Mouse (Mus musculus) heart, postnatal 4 days (tissue): ENCODE measurements around the gene Gpr182. TPM values are rescaled to one million over a fixed set of nuclear protein-coding genes. Genes with fewer than 3 reads are reported as not detected.
A peak's percentile ranks its signal among the peaks of the same experiment; 100 is the strongest.
"Not testable (repeated sequence)": the region's sequence is repeated elsewhere in the genome, so short reads cannot be mapped to it uniquely, and the experiment has no call there.

Source experiments
- DNase-seq: peaks from one replicate; pipeline ENCODE4 v3.0.0; 2021
- total RNA-seq, 2 experiments: library from RNA; stranded (reverse); gene quantifications; 2 replicates each; pipeline ENCODE4 v1.2.3; 2021

Gpr182 gene
- total RNA-seq: 1 to 10 TPM; 5.6 to 6.8 TPM

- peak; percentile 54 for DNase-seq
These were observed at the start of gene Gpr182 for GRCm38 (mm10) chr10:127751548-127751947. Gene Gpr182, minus strand, starts transcription at chr10:127751732.

- no peak for DNase-seq
These were observed 49.4 kb upstream of the Gpr182 start, which contains the start of gene Rdh16 for GRCm38 (mm10) chr10:127800891-127801290. Gene Rdh16, plus strand, starts transcription at chr10:127801152.

- no peak for DNase-seq
These were observed 47.8 kb upstream of the Gpr182 start for GRCm38 (mm10) chr10:127799295-127799694.

- not testable (repeated sequence) for DNase-seq
These were observed 33.9 kb upstream of the Gpr182 start for GRCm38 (mm10) chr10:127785411-127785810.

GRCm38 (mm10) chr10:127782321-127782720 lies 30.8 kb upstream of the Gpr182 start:
- DNase-seq: not testable (repeated sequence)

GRCm38 (mm10) chr10:127776011-127776410 lies 24.5 kb upstream of the Gpr182 start, which contains the start of gene Rdh9:
Gene Rdh9, plus strand, starts transcription at chr10:127776386.
- DNase-seq: no peak

- no peak for DNase-seq
These were observed 15.0 kb upstream of the Gpr182 start for GRCm38 (mm10) chr10:127766564-127766963.

DNA sequence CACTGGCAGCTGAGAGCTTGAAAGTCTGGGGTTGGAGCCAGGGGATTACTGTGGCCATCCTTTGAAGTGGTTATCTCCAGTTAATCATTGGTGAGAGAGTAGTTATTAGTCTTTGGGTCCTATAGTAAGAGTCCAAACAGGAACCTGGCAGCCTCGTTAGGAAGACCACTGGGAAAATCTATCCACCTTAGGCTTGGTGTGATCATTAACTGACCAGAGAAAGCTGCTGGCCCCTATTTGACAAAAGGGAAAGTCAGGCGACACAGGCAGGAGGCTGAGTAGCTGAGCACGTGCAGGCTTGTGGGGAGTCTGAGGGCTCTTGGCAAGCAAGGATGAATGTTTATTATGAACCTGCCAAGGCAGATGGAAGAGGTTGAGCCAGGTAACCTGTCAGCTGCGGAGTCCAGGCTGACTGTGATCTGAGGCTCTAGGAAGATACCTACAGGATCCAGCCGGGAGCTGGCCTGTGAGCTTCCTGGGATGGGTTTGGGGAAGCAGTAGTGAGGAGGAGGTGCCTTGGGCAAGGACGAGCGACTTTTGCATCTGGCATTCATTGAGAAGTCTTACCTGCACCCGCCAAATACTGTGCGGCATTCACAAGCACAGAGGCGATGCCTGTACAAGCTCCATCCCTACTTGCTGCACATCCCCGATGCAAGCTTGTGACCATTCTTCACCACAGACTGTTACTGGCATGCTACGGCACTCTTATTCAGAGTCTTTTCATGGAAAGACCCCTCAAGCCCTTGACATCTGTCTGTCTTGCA lies 12.6 kb upstream of the Gpr182 start:
- DNase-seq: no peak

- not testable (repeated sequence) for DNase-seq
These were observed 11.4 kb upstream of the Gpr182 start for GRCm38 (mm10) chr10:127762926-127763325.

- DNase-seq: no peak
These were observed 7.9 kb upstream of the Gpr182 start, which contains the start of the genes Rdh1 and Rdh16f1 for GRCm38 (mm10) chr10:127759181-127760110. Gene Rdh1, plus strand, starts transcription at chr10:127759721. Gene Rdh16f1, plus strand, starts transcription at chr10:127759787.

- peak; percentile 50 for DNase-seq
These were observed 4.4 kb upstream of the Gpr182 start for GRCm38 (mm10) chr10:127755770-127756468.

GRCm38 (mm10) chr10:127755246-127755645 lies 3.7 kb upstream of the Gpr182 start:
- no peak for DNase-seq

DNA sequence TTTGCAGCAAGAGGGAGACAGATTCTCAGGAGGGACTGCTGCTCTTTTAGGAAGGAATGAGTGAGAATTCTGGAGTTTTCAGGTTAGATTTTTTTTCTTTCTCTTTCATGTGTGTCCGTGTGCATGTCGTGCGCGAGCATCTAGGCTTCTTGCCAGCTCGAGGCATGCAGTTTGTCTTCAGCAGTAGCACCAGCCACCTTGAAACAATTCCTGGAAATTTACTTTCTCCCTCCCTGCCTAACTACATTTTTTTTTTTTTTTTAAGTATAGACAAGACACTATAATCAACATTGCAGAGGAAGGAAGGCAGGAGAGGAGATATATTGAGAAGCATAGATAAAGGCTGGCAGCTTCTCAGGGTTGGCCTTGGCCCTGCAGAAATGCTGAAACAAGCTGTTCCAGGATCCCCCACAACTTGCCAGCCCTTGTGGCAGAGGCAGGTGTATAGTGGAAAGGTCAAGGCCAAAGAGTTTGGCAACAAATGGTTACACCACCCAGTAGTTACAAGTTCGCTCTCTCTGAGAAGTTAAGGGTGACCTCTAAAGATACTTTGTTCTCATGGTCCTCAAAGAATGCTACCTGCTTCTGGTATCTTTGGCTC lies 3.1 kb upstream of the Gpr182 start:
- DNase-seq: peak; percentile 54

DNA sequence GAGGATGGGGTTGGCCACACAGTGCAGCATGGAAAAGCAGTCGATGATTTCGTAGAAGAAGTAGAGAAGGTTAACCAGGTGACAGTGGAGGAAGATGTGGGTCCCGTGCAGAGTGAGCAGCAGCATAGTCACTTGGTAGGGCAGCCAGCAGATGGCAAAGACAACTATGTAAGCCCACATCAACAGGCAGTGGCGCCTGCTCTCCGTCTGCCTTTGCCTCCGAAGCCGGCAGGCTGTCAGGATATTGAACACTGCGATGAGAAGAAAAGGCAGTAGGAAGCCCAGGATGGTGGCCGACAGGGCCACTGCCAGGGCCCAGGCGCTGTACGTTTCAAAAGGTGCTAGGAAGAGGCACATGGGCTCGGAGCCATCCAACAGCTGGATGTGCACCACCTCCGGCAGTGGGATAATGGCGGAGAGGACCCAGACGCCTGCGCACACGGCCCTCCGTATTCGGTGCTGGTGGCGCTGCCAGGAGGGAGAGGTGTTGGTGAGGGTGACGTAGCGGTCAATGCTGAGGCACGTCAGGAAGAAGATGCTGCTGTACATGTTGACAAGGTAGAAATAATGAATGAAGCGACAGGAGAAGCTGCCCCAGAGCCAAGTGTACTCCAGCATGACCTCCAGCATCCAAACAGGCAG lies 1.3 kb downstream of the Gpr182 start:
- no peak for DNase-seq

DNA sequence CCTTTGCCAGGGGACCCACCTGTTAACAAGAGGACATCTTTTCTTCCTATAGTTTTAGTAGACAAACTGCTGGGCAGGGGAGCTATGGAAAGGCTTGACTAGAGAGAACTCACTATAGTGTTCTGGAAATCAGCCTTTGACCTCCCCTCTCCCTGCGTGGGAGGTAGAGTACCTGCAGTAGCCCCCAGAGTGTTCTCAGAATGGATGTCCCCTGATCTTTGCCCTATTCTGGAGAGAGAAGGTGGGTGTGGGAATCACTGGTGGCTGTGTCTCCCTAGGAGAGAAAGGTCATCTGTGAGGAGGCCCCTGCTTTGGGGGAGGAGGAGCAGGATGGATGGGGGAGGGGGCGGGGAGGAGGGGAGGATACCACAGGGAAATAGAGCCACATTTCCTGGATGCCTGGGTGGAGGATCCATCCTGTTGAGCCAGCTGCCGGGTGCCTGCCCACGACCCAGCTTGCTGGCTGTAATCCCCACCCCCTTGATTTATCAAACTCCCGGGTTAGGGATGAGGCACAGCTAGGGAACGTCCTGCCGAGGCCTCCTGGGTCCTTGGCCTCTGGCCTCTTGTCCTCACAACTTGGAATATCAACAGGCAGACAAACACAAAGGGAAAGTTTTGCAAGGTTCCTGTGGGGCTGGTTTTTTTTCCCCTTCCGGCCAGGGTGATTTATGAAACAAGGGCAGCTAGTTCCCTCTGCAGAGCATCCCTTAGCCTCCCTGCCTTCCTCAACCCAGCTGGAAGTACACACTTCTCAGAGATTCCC lies 2.5 kb downstream of the Gpr182 start:
- peak; percentile 36 for DNase-seq

DNA sequence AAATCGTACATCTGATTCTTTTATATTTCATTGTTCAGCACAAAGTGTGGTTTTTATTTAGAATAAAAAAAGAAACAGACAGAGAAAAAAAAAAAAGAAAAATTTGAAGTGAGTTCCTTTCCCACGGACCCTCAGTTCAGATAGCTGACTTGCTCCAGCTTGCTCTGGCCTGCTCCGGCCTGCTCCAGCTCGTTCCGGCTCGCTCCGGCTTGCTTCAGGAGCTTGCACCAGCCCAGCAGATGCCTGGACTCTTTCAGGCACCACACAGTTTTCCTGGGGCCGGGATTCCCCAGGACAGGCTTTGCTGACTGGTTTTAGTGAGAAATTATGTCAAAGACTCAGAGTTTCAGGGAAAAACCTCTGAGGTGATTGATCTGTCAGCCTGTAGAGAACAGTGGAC lies 4.3 kb downstream of the Gpr182 start:
- DNase-seq: no peak

DNA sequence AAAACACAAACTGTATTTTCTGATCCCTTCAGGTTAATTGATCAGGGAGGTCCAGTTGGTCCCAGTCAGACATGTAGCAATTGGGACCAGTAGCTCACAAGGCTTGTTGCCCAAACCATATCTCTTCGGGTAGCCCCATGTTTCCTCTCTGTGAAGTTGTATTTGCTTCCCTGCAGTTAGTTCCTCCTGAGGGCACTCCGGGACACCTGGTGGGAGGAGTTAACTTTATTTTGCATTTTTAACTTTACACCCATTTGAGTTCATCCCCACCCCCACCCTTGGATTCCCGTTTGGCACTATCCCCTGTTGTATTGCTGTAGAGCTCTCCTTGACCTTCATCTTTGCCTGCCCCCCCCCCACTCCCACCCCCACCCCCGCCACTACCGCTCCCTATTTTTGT lies 5.6 kb downstream of the Gpr182 start:
- no peak for DNase-seq

- peak; percentile 69 for DNase-seq
These were observed 6.9 kb downstream of the Gpr182 start for GRCm38 (mm10) chr10:127744661-127745060.

GRCm38 (mm10) chr10:127739661-127740161 lies 11.8 kb downstream of the Gpr182 start:
- DNase-seq: peak; percentile 49

GRCm38 (mm10) chr10:127739083-127739660 lies 12.4 kb downstream of the Gpr182 start, which contains the start of gene Zbtb39:
Gene Zbtb39, plus strand, starts transcription at chr10:127739538.
- DNase-seq: peak; percentile 90
